Mouse (Mus musculus) C2C12 (cell line): ENCODE results near the gene BC004004. TPM values are rescaled to one million over a fixed set of nuclear protein-coding genes. Genes with fewer than 3 reads are reported as not detected.

ENCODE experiments used
- H3K27me3 ChIP-seq: one replicate; pipeline ENCODE4 v1.6.1; 2011; ENCODE audit not compliant: control insufficient read depth, insufficient read depth, insufficient read length
- H3K36me3 ChIP-seq: one replicate; pipeline ENCODE4 v1.6.1; 2011; ENCODE audit not compliant: control insufficient read depth, insufficient read depth
- H3K4me3 ChIP-seq: one replicate; pipeline ENCODE4 v1.5.1; 2011; ENCODE audit warnings: mild to moderate bottlenecking, control low read depth; ENCODE audit not compliant: poor library complexity, insufficient read depth, severe bottlenecking
- H3K79me2 ChIP-seq: one replicate; pipeline ENCODE4 v1.6.1; 2011; ENCODE audit not compliant: control insufficient read depth, insufficient read depth
- H3K79me3 ChIP-seq: one replicate; pipeline ENCODE4 v1.6.1; 2011; ENCODE audit warnings: low read depth, control low read depth
- H3ac ChIP-seq: one replicate; pipeline ENCODE3; 2011; ENCODE audit warnings: low read depth; ENCODE audit not compliant: control insufficient read depth, insufficient read length
- CEBPB ChIP-seq: IDR thresholded peaks from one replicate; pipeline ENCODE4 v1.6.1; 2011; ENCODE audit warnings: low read depth, mild to moderate bottlenecking, control low read depth, moderate library complexity
- CTCF ChIP-seq: IDR thresholded peaks from one replicate; pipeline ENCODE4 v1.5.1; 2011; ENCODE audit not compliant: control insufficient read depth, insufficient read depth, insufficient read length
- FOSL1 ChIP-seq: IDR thresholded peaks from one replicate; pipeline ENCODE4 v1.8.0; 2011; ENCODE audit warnings: mild to moderate bottlenecking, low read length; ENCODE audit not compliant: poor library complexity, insufficient read depth, severe bottlenecking
- MAX ChIP-seq: IDR thresholded peaks from one replicate; pipeline ENCODE4 v1.6.1; 2011; ENCODE audit warnings: mild to moderate bottlenecking, control low read depth
- MYOD1 ChIP-seq: IDR thresholded peaks from one replicate; pipeline ENCODE4 v1.6.1; 2011; ENCODE audit warnings: low read depth; ENCODE audit not compliant: control insufficient read depth, insufficient read length
- MYOG ChIP-seq: IDR thresholded peaks from one replicate; pipeline ENCODE4 v1.6.1; 2011; ENCODE audit not compliant: control insufficient read depth, insufficient read length; ENCODE audit errors: extremely low read depth
- USF1 ChIP-seq: IDR thresholded peaks from one replicate; pipeline ENCODE4 v1.6.1; 2011; ENCODE audit warnings: low read depth, mild to moderate bottlenecking, control low read depth, moderate library complexity
- polyA plus RNA-seq: library from polyadenylated mRNA; unstranded; fragments of >200 nt; fragmentation: generic; extraction: Trizol; gene quantifications from one replicate; pipeline ENCODE4 v1.2.1, GENCODE M21; 2012; ENCODE audit warnings: missing spikeins

BC004004 gene
- polyA plus RNA-seq, 1 experiment = 59.4 TPM

DNA sequence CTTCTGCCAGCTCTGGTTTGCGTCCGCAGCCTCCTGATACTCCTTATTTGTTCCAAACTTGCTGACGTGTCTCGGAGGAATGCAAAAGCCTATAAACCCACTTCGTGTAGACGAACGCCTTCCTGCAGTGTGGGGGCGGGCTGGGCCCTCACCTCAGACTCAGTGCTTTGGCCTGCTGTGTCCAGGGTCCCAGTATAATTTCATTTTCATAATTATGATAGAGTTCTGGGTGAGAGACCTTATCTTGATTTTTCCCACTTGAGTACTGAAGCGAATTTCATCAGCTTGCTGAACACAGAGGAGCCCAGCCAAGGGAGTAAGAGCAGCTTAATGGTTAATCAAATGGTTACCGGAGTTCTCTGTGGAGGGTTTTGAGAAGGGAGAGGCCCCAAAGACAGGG lies 28.7 kb downstream of the BC004004 start:
- peaks cover 22% of the 10 kb centered on the region for H3K36me3 ChIP-seq
- no peak for TF ChIP-seq MYOD1
- TF ChIP-seq CTCF = no peak
- no peak for TF ChIP-seq USF1
- TF ChIP-seq MYOG = no peak
- no peak for TF ChIP-seq FOSL1
- no peak for TF ChIP-seq MAX
- no peak for TF ChIP-seq CEBPB

DNA sequence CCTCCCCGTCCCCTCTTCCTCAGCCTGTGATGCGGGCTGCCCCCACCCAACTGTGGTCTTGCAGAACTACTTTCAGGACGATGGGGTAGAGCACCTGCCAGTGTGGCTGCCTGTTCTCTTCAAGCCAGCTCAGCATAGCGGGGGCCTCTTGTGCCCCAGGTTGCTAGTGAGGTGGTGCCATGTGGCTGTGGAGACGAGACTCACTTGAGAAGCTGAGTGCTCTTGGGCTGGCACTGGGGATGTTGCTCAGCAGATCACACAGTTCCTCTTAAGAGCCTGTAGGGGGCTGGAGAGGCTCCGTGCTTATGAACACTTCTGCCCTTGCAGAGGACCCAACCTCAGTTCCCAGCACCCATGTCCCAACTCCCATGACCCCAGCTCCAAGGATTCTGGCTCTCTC lies 29.2 kb downstream of the BC004004 start:
- TF ChIP-seq USF1 = no peak
- no peak for TF ChIP-seq CEBPB
- no peak for TF ChIP-seq MAX
- TF ChIP-seq CTCF = no peak
- no peak for TF ChIP-seq MYOG
- no peak for TF ChIP-seq FOSL1
- no peak for TF ChIP-seq MYOD1
- Histone ChIP-seq H3K27me3 (no peaks in the 10 kb centered on the region), H3K79me2 (no peaks in the 10 kb centered on the region), H3K79me3 (no peaks in the 10 kb centered on the region), H3K36me3 (peaks cover 22% of the 10 kb centered on the region), H3ac (no peak overlapping the region), H3K4me3 (no peak overlapping the region)

More for the DNA sequence above, 28.7 kb downstream of the BC004004 start:
- H3K79me3 ChIP-seq = no peaks in the 10 kb centered on the region
- no peaks in the 10 kb centered on the region for H3K27me3 ChIP-seq
- H3ac ChIP-seq = no peak overlapping the region
- H3K79me2 ChIP-seq = no peaks in the 10 kb centered on the region
- no peak overlapping the region for H3K4me3 ChIP-seq

DNA sequence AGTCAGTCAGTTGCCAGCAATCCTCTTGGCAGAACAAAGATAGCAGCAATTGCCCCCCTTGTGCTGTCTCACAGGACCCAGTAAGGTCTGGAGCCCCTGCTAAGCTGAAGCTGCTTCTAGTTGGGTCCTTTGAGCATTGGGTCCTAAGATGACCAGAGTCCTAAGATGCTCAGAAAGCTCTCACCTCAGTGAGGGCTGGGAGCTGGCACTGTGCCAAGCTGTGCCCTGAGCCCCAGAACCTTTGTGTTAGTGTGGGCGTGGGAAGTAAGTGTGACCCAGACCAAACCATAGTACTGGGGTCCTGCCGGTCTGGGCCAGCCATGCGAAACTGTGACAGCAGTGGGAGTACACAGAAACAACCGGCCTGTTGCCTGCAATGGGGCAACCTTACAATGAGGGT lies 30.7 kb downstream of the BC004004 start:
- Histone ChIP-seq H3K36me3 (peaks cover 18% of the 10 kb centered on the region), H3K79me3 (no peaks in the 10 kb centered on the region), H3K79me2 (no peaks in the 10 kb centered on the region), H3ac (no peak overlapping the region), H3K27me3 (no peaks in the 10 kb centered on the region), H3K4me3 (no peak overlapping the region)
- TF ChIP-seq MYOD1 = no peak
- no peak for TF ChIP-seq CTCF
- no peak for TF ChIP-seq MAX
- no peak for TF ChIP-seq USF1
- no peak for TF ChIP-seq MYOG
- no peak for TF ChIP-seq CEBPB
- no peak for TF ChIP-seq FOSL1

DNA sequence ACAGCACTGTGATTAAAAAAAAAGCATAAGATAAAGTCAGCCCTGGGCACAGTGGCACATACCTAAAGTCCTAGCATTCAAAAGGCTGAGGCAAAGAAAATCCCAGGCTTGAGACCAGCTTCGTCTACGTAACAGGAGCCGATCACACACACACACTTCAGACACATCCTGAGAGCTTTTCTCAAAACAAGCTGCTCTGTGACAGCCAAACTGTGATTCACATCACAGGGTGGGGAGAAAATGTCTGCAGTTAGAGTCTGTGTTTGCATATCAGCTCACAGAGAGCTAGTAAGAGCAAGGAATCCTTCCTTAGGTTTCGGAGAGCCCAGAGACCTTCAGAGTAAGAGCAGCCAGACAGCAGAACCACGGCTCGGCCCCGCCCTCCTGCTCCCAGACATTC lies 32.3 kb downstream of the BC004004 start:
- peaks cover 14% of the 10 kb centered on the region for H3K36me3 ChIP-seq
- no peaks in the 10 kb centered on the region for H3K27me3 ChIP-seq
- H3K79me2 ChIP-seq = no peaks in the 10 kb centered on the region
- H3K79me3 ChIP-seq = no peaks in the 10 kb centered on the region
- H3ac ChIP-seq = no peak overlapping the region
- TF ChIP-seq USF1 (no peak), CTCF (no peak), CEBPB (no peak), MYOG (no peak), MAX (no peak), FOSL1 (no peak)
- no peak overlapping the region for H3K4me3 ChIP-seq

DNA sequence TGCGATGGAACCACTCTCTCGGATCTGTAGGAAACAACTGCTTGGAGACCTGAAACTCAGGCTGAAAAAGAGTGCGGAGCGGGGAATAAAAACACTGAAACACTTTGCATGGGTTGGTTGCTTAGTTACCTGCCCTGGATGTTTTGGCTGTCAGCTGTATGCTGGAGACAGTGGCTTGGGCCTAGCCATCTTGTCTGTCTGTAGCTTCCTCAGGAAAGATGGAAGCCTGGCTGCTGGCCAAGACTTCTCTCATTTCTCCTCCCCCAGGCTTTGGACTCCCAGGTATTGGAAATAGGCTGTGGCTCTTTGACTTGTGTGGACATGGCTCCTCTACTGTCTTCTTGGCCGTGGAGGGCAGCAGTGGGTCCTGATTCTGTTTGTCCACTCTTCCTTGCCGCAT lies 32.8 kb downstream of the BC004004 start:
- Histone ChIP-seq H3K79me2 (no peaks in the 10 kb centered on the region), H3K79me3 (no peaks in the 10 kb centered on the region), H3K4me3 (no peak overlapping the region), H3ac (no peak overlapping the region), H3K27me3 (no peaks in the 10 kb centered on the region), H3K36me3 (peaks cover 14% of the 10 kb centered on the region)
- TF ChIP-seq CEBPB (no peak), FOSL1 (no peak), MYOG (no peak), USF1 (no peak)

DNA sequence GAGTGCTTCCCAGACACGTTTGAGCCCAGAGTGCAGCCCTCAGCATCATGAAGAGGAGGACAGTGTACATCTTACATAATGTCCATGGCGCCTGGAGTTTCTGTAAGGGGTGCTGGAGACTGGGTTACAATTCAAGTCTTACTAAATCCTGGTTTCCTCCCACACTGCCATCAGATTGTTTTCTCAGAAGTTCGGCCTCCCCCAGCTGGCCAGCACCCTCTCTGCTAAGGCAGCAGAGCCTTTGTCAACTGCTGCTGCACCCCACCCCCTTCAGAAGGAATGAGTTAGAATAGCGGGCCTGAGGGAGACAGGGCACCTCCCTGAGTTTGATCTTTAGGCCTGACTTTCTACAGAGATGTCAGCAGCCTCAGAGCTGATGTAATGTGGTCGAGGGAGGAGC lies 33.6 kb downstream of the BC004004 start:
- TF ChIP-seq USF1 = no peak
- no peak for TF ChIP-seq MYOD1
- TF ChIP-seq MAX = no peak
- no peak for TF ChIP-seq FOSL1
- TF ChIP-seq CTCF = no peak
- no peak for TF ChIP-seq CEBPB
- no peak for TF ChIP-seq MYOG
- H3K79me2 ChIP-seq = no peaks in the 10 kb centered on the region
- no peak overlapping the region for H3K4me3 ChIP-seq
- H3ac ChIP-seq = no peak overlapping the region
- H3K36me3 ChIP-seq = peaks cover 7% of the 10 kb centered on the region
- H3K27me3 ChIP-seq = no peaks in the 10 kb centered on the region
- no peaks in the 10 kb centered on the region for H3K79me3 ChIP-seq

DNA sequence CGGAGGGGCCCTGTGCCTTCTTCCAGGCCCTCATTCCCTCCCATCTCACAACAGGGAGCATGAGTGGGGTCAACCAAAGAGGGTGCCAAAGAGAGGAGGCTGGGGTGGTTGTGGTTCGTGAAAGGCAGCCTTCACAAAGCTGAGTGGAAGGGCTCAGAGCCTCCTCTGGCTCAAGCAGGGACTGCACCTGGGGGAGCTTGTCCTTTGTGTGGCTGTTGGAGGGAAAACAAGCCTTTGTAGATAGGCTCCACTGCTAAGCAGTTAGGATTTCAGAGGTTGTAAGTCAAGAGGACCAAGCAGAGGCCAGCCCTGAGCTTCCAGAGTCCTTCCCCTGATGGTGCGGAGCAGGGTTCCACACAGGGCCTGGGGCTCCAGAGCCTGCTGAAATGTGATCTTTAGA lies 34.5 kb downstream of the BC004004 start:
- no peaks in the 10 kb centered on the region for H3K79me2 ChIP-seq
- no peak overlapping the region for H3ac ChIP-seq
- H3K36me3 ChIP-seq = peaks cover 4% of the 10 kb centered on the region
- no peak for TF ChIP-seq MYOD1
- TF ChIP-seq MAX = no peak
- no peak for TF ChIP-seq CTCF
- TF ChIP-seq FOSL1 = no peak
- TF ChIP-seq MYOG = no peak
- no peak for TF ChIP-seq CEBPB
- no peak for TF ChIP-seq USF1
- H3K27me3 ChIP-seq = no peaks in the 10 kb centered on the region
- no peak overlapping the region for H3K4me3 ChIP-seq
- no peaks in the 10 kb centered on the region for H3K79me3 ChIP-seq
